Mouse (Mus musculus): ENCODE measurements around the gene Alg14. TPM values are rescaled to one million over a fixed set of nuclear protein-coding genes. Genes with fewer than 3 reads are reported as not detected.

The Alg14 gene
- polyA plus RNA-seq, 1 experiment from 2014 or later, result 20.0 TPM

- H3K36me3 ChIP-seq, result no peaks in the 10 kb centered on the region
- H3K9me3 ChIP-seq (replicated peaks), result no peaks in the 10 kb centered on the region
- H3K27me3 ChIP-seq (replicated peaks), result no peaks in the 10 kb centered on the region
- no peak overlapping the region for H3K4me3 ChIP-seq
- H3K27ac ChIP-seq, result no peak overlapping the region
- no peak for ATAC-seq
- H3K4me2 ChIP-seq, result no peak overlapping the region
- H3K4me1 ChIP-seq, result no peaks in the 10 kb centered on the region; the same call in 1 of the 2 replicates
- 63% methylated on average over 3 of the region's 3 CpGs for WGBS (ENCODE audit: insufficient replicate concordance)
- no peak overlapping the region for H3K9ac ChIP-seq
Observed at GRCm38 (mm10) chr3:121357030-121357429, 65.5 kb downstream of the Alg14 start.

- no peaks in the 10 kb centered on the region for H3K27me3 ChIP-seq (replicated peaks)
- WGBS (ENCODE audit: insufficient replicate concordance), result 25% methylated on average over 2 of the region's 2 CpGs
- H3K36me3 ChIP-seq, result 0 out of 2 replicates have a peak, but pooled peaks cover 3% of the 10 kb centered on the region
- H3K27ac ChIP-seq, result no peak overlapping the region
- no peaks in the 10 kb centered on the region for H3K9me3 ChIP-seq (replicated peaks)
- no peak overlapping the region for H3K4me2 ChIP-seq
- H3K9ac ChIP-seq, result no peak overlapping the region
- H3K4me3 ChIP-seq, result no peak overlapping the region
- no peaks in the 10 kb centered on the region; the same call in 1 of the 2 replicates for H3K4me1 ChIP-seq
- no peak for ATAC-seq
Observed at GRCm38 (mm10) chr3:121358285-121358684, 66.7 kb downstream of the Alg14 start.

DNA sequence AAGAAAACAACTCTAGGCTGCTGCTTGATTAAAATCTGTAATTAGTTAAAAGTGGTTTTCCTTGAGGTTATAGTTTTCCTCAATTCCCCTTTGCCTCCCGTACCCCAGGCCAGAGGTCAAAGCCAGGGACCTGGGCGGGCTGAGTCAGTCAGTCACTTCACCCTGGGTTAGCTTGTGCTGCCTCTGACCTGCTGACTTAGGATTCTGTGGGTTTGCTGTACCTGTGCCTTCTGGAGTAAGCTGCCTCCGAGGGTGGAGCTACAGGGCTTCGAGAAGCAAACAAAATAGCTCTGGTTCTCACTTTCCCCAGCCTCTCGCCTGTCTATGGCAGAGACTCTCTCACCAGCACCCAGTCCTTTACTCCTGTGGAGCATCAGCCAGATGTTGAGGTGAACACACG is 67.3 kb downstream of the Alg14 start:
- 70% methylated on average over 6 of the region's 6 CpGs for WGBS (ENCODE audit: insufficient replicate concordance)
- ATAC-seq, result no peak
- Histone ChIP-seq H3K9me3 (replicated peaks) (no peaks in the 10 kb centered on the region), H3K27ac (no peak overlapping the region), H3K36me3 (peaks cover 3% of the 10 kb centered on the region; the same call in 1 of the 2 replicates), H3K4me3 (no peak overlapping the region), H3K4me2 (no peak overlapping the region), H3K4me1 (no peaks in the 10 kb centered on the region; the same call in 1 of the 2 replicates), H3K27me3 (replicated peaks) (no peaks in the 10 kb centered on the region), H3K9ac (no peak overlapping the region)

GRCm38 (mm10) chr3:121359272-121359671 is 67.7 kb downstream of the Alg14 start:
- Histone ChIP-seq H3K9me3 (replicated peaks) (no peaks in the 10 kb centered on the region), H3K36me3 (peaks cover 3% of the 10 kb centered on the region; the same call in 1 of the 2 replicates), H3K9ac (no peak overlapping the region), H3K27me3 (replicated peaks) (no peaks in the 10 kb centered on the region), H3K27ac (no peak overlapping the region), H3K4me2 (no peak overlapping the region), H3K4me1 (peaks cover 2% of the 10 kb centered on the region), H3K4me3 (no peak overlapping the region)
- WGBS (ENCODE audit: insufficient replicate concordance), result 75% methylated on average over 7 of the region's 7 CpGs
- no peak for ATAC-seq

DNA sequence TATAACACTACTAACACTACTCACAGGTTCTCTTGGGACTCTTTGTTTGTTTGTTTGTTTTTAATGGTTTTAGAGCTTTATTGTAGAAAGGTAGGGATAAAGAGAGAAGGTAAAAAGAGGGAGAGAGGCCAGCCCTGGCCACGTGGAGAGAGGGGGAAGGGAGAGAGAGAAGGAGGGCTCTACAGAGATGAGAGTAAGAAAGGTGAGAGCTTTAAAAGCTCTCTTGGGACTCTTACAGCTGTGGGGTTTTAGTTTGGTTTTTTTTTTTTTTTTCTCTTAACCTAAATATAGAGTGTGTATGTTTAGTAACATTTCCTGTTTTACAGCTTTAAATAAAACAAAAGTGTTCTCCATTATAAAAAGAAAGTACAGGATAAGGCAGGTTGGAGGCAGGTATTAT is 70.4 kb downstream of the Alg14 start:
- ATAC-seq, result no peak
- no peak overlapping the region for H3K27ac ChIP-seq
- no peaks in the 10 kb centered on the region for H3K9me3 ChIP-seq (replicated peaks)
- 41% methylated on average over 1 of the region's 1 CpGs for WGBS (ENCODE audit: insufficient replicate concordance)
- no peak overlapping the region for H3K4me2 ChIP-seq
- H3K36me3 ChIP-seq, result peaks cover 3% of the 10 kb centered on the region; the same call in 1 of the 2 replicates
- H3K27me3 ChIP-seq (replicated peaks), result no peaks in the 10 kb centered on the region
- H3K9ac ChIP-seq, result no peak overlapping the region
- no peak overlapping the region for H3K4me3 ChIP-seq
- H3K4me1 ChIP-seq, result peaks cover 6% of the 10 kb centered on the region

DNA sequence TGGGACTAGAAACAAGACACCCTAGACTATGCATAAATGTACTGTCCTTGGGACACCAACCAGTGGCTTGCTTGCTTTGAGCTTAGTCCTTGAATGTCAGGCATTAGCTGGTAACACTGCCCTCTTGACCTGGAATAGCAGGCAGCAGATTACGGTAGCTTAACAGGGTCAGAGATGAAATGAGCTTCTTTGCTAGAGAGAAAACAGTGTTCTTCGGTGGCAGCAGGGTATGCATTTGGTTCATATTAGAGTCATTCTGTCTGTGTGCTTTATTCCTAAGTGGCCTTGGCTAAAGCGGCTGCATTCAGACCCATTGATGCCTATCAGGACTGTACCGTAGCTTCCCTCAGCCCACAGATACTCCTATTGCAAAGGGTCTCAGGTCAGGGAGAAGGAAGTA is 72.8 kb downstream of the Alg14 start:
- Histone ChIP-seq H3K4me3 (no peak overlapping the region), H3K27ac (no peak overlapping the region), H3K36me3 (peaks cover 3% of the 10 kb centered on the region; the same call in 1 of the 2 replicates), H3K4me2 (no peak overlapping the region), H3K4me1 (peaks cover 8% of the 10 kb centered on the region; the same call in 1 of the 2 replicates), H3K9ac (no peak overlapping the region), H3K9me3 (replicated peaks) (no peaks in the 10 kb centered on the region), H3K27me3 (replicated peaks) (no peaks in the 10 kb centered on the region)
- ATAC-seq, result no peak
- WGBS (ENCODE audit: insufficient replicate concordance), result 61% methylated on average over 4 of the region's 4 CpGs

DNA sequence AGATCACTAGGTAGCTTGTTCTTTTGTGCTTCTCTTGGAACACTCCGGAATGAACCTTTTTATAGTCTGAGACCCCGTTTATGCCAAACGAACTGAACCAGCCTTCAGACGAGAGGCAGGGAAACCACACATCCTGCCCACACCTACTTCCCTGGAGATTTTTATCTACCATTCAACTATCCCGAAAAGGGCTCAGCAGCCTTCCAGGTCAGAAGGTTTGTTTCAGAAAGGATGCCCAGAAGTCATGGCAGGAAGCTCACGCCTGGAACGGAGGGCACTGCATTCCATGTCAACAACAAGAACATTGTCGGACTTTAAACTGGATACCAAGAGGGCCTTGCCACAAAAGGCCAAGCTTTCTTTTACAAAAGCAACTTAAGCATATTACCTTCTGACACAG is 73.6 kb downstream of the Alg14 start:
- Histone ChIP-seq H3K4me1 (peaks cover 12% of the 10 kb centered on the region; the same call in 1 of the 2 replicates), H3K4me3 (no peak overlapping the region), H3K9me3 (replicated peaks) (no peaks in the 10 kb centered on the region), H3K4me2 (no peak overlapping the region), H3K9ac (no peak overlapping the region), H3K27ac (no peak overlapping the region), H3K27me3 (replicated peaks) (no peaks in the 10 kb centered on the region), H3K36me3 (peaks cover 3% of the 10 kb centered on the region; the same call in 1 of the 2 replicates)
- no peak for ATAC-seq
- WGBS (ENCODE audit: insufficient replicate concordance), result 42% methylated on average over 8 of the region's 8 CpGs

- no peaks in the 10 kb centered on the region for H3K9me3 ChIP-seq (replicated peaks)
- 81% methylated on average over 4 of the region's 4 CpGs for WGBS (ENCODE audit: insufficient replicate concordance)
- no peak overlapping the region for H3K4me2 ChIP-seq
- no peaks in the 10 kb centered on the region for H3K27me3 ChIP-seq (replicated peaks)
- no peaks in the 10 kb centered on the region; the same call in 1 of the 2 replicates for H3K36me3 ChIP-seq
- ATAC-seq, result peak; percentile 47; the same call in 1 of the 2 replicates
- H3K9ac ChIP-seq, result no peak overlapping the region
- no peak overlapping the region for H3K27ac ChIP-seq
- no peak overlapping the region for H3K4me3 ChIP-seq
- peaks cover 12% of the 10 kb centered on the region; the same call in 1 of the 2 replicates for H3K4me1 ChIP-seq
Observed at GRCm38 (mm10) chr3:121368616-121369015, 77.0 kb downstream of the Alg14 start.

- ATAC-seq, result peak; percentile 50
- H3K9me3 ChIP-seq (replicated peaks), result no peaks in the 10 kb centered on the region
- H3K4me1 ChIP-seq, result 0 out of 2 replicates have a peak, but pooled peaks cover 9% of the 10 kb centered on the region
- H3K4me2 ChIP-seq, result 0 out of 2 replicates have a peak overlapping the region, but pooled peaks have one; percentile 20
- no peak overlapping the region for H3K4me3 ChIP-seq
- 39% methylated on average over 6 of the region's 6 CpGs for WGBS (ENCODE audit: insufficient replicate concordance)
- no peaks in the 10 kb centered on the region for H3K36me3 ChIP-seq
- no peak overlapping the region; the same call in 1 of the 2 replicates for H3K27ac ChIP-seq
- no peaks in the 10 kb centered on the region for H3K27me3 ChIP-seq (replicated peaks)
- H3K9ac ChIP-seq, result no peak overlapping the region
Observed at GRCm38 (mm10) chr3:121369517-121369916, 77.9 kb downstream of the Alg14 start.

DNA sequence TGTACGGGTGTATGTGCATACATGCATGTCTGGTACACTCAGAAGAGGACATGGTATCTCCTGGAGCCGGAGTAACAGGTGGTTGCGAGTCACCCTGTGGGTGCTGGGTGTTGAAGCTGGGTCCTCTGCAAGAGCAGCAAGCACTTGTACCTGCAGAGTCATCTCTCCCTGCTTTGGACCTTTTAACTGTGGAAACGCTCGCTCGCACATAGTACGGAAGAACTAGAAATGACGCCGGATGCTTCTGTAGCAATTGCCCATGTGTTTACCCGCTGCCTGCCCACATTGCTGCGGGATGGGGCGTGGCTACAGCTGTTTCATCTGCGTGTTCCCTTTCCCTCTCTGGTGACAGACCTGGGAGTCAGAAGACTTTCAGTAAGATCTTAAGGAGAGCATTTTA is 78.7 kb downstream of the Alg14 start:
- no peaks in the 10 kb centered on the region for H3K27me3 ChIP-seq (replicated peaks)
- H3K9me3 ChIP-seq (replicated peaks), result no peaks in the 10 kb centered on the region
- H3K9ac ChIP-seq, result no peak overlapping the region
- WGBS (ENCODE audit: insufficient replicate concordance), result 67% methylated on average over 13 of the region's 13 CpGs
- no peaks in the 10 kb centered on the region for H3K36me3 ChIP-seq
- no peak overlapping the region for H3K27ac ChIP-seq
- H3K4me1 ChIP-seq, result 0 out of 2 replicates have a peak, but pooled peaks cover 6% of the 10 kb centered on the region
- no peak overlapping the region for H3K4me3 ChIP-seq
- H3K4me2 ChIP-seq, result no peak overlapping the region
- no peak for ATAC-seq

GRCm38 (mm10) chr3:121370830-121371526 is 79.4 kb downstream of the Alg14 start:
- Histone ChIP-seq H3K9me3 (replicated peaks) (no peaks in the 10 kb centered on the region), H3K27ac (no peak overlapping the region)

GRCm38 (mm10) chr3:121371527-121372220 is 80.1 kb downstream of the Alg14 start:
- Histone ChIP-seq H3K27ac (0 out of 2 replicates have a peak overlapping the region, but pooled peaks have one; percentile 14), H3K4me1 (0 out of 2 replicates have a peak, but pooled peaks cover 6% of the 10 kb centered on the region), H3K9me3 (replicated peaks) (no peaks in the 10 kb centered on the region), H3K9ac (no peak overlapping the region), H3K27me3 (replicated peaks) (no peaks in the 10 kb centered on the region), H3K4me3 (no peak overlapping the region), H3K36me3 (no peaks in the 10 kb centered on the region), H3K4me2 (no peak overlapping the region)
- no peak for ATAC-seq
- 61% methylated on average over 8 of the region's 8 CpGs for WGBS (ENCODE audit: insufficient replicate concordance)

More at GRCm38 (mm10) chr3:121370830-121371526, 79.4 kb downstream of the Alg14 start:
- WGBS (ENCODE audit: insufficient replicate concordance), result 61% methylated on average over 12 of the region's 12 CpGs
- H3K4me3 ChIP-seq, result no peak overlapping the region
- no peaks in the 10 kb centered on the region for H3K27me3 ChIP-seq (replicated peaks)
- H3K36me3 ChIP-seq, result no peaks in the 10 kb centered on the region
- no peak overlapping the region for H3K9ac ChIP-seq
- 0 out of 2 replicates have a peak, but pooled peaks cover 6% of the 10 kb centered on the region for H3K4me1 ChIP-seq
- ATAC-seq, result no peak
- no peak overlapping the region for H3K4me2 ChIP-seq

Data from liver, embryonic 12.5 days (tissue).